Mouse (Mus musculus): ENCODE measurements around the gene Zdhhc1.

The Zdhhc1 gene

GRCm38 (mm10) chr8:105477792-105478191 is 18.9 kb downstream of the Zdhhc1 start:
- DNase-seq (ENCODE audit: low read depth, low spot score): no peak

GRCm38 (mm10) chr8:105476628-105477413 is 19.9 kb downstream of the Zdhhc1 start:
- no peak for DNase-seq (ENCODE audit: low read depth, low spot score)

DNA sequence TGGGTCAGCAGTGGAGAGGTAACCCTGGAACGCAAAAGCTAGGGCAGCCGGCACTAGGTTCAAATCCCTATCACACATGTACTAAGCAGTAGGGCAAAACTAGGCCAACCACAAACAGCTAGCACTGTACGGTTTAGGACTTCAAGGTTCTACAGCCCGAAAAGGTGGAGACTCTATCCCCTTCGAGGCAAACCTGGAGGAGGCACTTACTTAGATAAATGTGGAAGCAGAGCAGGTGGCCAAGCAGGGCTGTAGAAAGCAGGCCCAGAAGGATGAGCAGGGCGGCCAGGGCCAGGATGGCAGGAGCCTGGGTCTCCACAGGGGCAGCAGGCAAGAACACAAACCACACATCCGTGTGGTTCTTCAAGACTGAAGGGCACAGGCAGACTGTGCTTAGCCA is 20.5 kb downstream of the Zdhhc1 start:
- DNase-seq (ENCODE audit: low read depth, low spot score): no peak

DNA sequence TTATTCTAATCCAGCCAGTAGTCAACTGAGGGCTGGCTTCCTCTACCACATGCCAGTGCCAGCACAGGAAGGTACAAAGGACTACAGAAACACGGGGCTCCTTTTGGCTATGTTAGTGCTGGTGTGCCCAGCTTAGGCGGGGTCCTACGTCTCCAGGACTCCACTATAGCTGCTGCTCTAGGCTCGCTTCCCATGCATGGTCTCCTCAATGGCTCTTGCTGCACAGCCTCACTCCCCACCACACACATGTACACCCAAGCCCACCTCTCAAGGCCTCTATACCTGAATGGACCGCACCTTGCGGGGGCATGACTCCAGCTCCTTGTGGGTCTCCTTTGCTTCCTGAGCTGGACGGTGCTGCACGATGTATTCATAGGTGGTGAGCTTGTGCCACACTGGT is 21.0 kb downstream of the Zdhhc1 start:
- no peak for DNase-seq (ENCODE audit: low read depth, low spot score)

- no peak for DNase-seq (ENCODE audit: low read depth, low spot score)
These were observed 21.4 kb downstream of the Zdhhc1 start for GRCm38 (mm10) chr8:105475254-105475653.

DNA sequence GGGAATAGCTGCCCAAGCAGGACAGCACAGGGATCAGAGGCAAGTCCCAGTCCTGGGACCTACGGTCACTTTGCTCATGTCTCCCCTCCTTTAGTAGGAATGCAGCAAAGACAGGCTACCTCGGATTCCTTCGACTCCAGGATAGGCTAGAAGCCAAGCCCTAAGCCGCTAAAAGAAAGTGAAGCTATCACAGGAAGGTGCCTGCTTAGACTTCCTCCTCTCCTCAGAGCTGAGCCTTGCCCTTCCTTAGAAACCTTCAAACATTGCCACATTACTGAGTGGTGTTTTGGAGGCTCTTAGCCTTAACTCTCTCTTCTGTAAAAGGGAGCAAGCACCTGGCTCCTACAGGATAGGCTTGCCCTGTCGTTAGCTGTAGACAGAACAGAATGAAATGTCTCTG is 22.0 kb downstream of the Zdhhc1 start:
- DNase-seq (ENCODE audit: low read depth, low spot score): no peak

DNA sequence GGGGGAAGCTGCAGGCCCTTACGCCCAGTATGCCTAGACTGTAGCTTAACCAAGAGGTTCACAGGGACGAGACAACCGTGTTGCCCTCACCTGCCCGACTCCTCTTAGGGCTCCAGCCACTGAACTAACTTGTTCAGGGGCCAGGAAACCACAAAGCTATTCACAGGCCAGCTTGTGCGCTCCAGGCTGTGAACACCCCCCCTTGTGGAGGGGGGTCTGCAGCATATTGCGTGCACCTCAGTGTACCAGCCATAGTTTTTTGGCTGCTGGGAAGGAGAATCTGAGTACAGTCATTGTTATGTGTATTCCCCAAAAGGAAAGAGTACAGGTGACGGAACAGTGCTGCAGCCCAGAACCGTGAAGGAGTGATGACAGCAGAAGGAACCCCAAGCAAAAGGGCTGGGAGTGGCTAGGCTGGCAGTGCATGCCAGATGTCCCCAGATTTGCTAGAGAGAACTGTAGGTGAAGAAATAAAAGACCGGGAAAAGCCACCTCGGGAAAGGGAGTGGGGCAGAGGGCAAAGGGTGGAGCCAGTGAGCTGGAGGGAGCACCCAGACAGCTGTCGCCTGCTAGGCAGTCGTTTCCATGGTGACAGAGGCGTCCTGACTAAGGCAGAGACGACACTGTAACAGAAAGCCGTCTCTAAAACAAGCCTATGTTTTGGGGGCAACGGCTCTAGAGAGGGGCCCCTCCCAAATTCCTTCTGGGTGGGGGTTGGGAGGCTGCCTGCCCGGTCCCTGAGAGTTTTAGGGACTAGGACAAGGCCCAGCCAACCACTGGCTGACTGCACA is 22.7 kb downstream of the Zdhhc1 start:
- no peak for DNase-seq (ENCODE audit: low read depth, low spot score)

DNA sequence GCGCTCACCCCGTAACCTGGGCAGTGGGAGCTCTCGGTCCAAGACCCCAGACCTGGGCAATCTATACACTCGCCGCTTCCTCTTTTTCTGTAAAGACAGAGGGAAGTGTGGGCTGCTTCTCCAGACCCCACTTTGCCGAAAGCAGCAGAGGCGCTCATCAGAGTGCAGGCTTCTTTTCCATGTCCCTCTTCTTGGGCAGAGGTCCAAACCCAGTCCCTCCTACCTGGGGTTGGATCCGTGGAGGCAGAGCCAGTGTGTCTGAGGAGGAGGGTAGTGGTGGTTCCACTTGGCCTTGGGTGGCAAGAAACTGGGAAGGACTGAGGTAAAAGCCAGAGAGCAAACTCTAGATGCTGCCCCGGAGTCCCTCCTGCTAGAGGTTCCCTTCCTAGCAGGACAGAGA is 23.7 kb downstream of the Zdhhc1 start:
- no peak for DNase-seq (ENCODE audit: low read depth, low spot score)

- DNase-seq (ENCODE audit: low read depth, low spot score): no peak
These were observed 24.2 kb downstream of the Zdhhc1 start for GRCm38 (mm10) chr8:105472414-105472932.

GRCm38 (mm10) chr8:105471314-105472015 is 25.2 kb downstream of the Zdhhc1 start, which contains the start of gene Tppp3:
Gene Tppp3, minus strand, starts transcription at chr8:105471526.
- peak; percentile 90 for DNase-seq (ENCODE audit: low read depth, low spot score)

DNA sequence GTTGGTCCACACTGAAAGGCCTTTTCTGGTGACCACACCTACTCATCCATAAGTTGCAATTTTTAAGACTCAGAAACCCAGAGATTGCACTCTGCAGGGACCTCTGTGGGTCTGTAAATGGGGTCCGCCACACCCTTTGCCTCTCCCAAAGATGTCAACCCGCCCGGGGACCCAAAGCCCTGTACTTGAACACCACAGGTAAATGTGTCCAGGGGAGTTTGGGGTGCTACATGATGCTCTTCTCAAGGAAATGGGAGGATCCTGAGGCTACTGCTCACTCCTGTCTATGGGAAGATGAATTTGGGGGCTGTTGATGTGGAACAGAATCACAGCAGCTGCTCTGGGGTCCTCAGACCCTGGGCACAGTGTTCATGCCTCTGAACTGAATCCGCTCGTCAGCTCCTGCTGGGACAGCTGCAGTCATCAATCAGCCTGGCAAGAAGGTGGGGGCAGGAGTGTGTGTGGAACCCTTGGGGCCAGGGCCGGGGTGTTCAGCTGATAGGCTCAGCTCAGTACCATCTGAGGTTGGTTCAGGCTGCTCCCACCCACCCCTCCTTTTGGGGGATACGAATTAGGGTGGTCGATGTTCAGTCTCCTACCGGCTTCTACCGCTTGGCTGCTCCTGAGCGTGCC is 25.9 kb downstream of the Zdhhc1 start:
- DNase-seq (ENCODE audit: low read depth, low spot score): no peak

GRCm38 (mm10) chr8:105470262-105470661 is 26.4 kb downstream of the Zdhhc1 start:
- no peak for DNase-seq (ENCODE audit: low read depth, low spot score)

DNA sequence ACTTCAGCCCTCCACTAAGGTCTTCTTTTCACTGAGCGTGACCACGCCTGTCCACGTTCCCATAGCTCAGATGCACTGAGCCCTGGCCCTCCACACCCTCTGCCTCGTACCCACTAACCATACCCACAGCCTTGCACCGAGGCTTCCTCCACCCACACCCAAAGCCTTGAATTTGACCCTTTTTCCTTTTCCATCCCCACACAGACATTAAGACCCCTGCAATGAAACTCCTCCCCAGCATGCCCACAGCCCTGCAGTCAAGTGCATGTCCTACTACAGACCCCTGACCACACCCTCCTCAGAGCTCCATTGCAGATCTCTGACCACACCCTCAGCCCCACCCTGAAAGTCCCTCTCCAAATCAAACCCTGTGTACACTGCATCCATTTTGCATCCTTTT is 26.9 kb downstream of the Zdhhc1 start:
- no peak for DNase-seq (ENCODE audit: low read depth, low spot score)

DNA sequence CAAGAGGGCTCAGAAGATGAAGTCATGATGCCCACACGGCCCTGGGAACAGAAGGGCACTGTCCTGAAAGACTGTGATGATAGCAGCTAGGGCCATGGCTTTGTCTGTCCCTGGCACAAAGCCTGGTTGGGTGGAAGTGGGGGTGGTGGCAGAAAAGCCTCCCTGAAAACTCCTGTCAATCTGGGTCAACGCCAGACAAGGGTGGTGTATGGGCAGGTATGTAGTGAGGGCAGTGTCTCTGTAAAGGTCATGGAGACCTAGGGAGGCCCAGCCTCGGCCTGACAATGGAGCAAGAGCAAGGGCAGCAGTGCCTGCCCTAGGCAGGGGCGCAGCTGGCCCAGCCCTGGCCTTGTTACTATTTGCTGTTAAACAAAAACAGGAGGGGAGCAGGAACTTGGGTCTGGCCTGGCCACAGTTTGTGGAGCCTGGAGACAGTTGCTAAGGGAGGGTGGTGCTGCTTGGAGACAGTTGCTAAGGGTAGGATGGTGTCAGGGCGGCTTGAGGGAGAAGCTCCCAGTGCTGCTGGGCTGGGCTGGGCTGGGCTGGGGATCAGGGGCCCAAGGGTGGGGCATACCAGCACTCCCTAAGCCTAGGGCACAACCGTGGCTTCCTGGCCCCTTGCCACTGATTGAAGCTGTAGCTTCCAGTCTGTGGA is 27.5 kb downstream of the Zdhhc1 start:
- no peak for DNase-seq (ENCODE audit: low read depth, low spot score)

GRCm38 (mm10) chr8:105468002-105468720 is 28.5 kb downstream of the Zdhhc1 start:
- no peak for DNase-seq (ENCODE audit: low read depth, low spot score)

GRCm38 (mm10) chr8:105467396-105467985 is 29.2 kb downstream of the Zdhhc1 start:
- DNase-seq (ENCODE audit: low read depth, low spot score): no peak

DNA sequence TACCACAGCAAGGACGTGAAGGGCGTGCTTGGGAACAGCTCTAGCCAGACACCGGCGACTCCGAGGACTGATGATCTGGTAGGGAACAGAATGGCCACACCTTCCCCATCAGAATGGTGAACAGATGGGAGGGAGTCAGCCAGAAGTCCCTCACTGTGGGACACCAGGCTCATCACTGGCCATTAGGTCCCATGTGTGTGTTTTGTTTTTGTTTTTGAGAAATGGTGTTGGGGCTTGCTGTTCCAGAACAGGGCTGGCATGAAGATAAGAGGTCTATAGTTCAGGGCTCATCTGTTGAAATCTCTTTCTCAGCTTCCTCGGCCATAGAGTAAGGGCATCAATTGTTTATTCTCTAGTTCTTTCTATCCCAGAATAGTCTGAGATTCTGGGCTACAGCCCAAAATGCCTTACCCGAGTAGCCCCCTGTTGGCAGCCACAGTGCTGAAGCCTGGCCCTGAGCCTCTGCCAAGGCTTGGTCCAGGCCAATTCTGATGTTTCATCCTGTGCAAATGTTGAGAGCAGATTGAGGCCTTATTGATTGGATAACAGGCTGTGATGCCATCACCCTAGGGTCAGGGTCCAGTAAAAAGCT is 29.9 kb downstream of the Zdhhc1 start:
- DNase-seq (ENCODE audit: low read depth, low spot score): no peak

GRCm38 (mm10) chr8:105466246-105466645 is 30.5 kb downstream of the Zdhhc1 start:
- no peak for DNase-seq (ENCODE audit: low read depth, low spot score)

DNA sequence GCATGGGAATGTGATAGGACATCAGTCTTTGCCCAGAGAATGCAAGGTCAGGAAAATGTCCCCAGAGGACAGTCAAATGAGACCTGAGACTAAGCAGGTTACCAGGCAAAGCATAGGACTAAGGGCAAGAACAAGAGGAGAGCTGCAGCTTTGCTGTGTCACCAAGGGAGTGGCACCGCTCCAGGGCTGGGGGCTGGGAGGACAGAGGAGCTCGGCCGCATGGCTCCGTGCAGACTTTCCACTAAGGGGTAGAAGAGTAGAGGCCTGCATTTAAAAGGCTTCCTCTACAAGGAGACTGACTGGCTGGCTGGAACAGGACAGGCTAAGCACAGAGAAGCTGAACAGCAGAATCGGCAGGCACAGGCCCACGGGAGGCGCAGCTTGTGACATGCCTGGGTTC is 32.1 kb downstream of the Zdhhc1 start:
- DNase-seq (ENCODE audit: low read depth, low spot score): no peak
